Mouse (Mus musculus): ENCODE results near the gene Trak2.
A peak's percentile ranks its signal among the peaks of the same experiment; 100 is the strongest.
"Not testable (repeated sequence)": the region's sequence is repeated elsewhere in the genome, so short reads cannot be mapped to it uniquely, and the experiment has no call there.

The Trak2 gene

DNA sequence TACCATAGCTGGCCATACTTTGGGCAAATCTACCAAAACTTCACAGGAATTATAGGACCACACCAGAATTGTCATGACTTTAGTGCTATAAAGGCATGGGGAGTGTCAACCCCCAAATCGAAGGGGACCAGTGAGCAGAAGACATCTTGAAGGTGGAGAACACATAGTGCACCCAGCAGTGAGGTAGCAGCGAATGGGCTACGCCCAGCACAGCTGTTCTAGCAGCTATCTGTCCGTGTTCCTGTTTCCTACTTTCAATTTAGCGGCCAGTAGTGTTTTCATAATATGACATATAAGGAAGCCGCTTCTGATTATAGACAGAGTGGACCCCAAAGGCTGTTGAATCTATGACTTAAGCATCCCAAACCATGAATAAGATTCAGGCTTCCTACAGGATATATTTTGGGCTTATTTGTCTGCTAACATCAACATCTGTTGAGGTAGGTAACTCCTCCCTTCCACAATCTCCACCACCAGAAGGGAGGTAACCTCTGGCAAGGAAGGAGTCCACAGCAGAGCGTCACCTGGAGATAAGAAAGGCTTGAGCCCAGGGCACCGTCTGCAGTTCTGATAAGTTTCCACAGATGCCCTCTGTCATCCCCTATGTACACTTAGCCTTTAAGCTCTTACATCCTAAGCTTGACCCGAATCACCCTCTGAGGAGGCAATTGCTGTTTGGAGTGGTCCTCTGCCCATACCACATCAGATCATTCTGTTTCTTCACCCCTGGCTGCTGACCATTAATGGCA is 19.4 kb downstream of the Trak2 start:
- DNase-seq (ENCODE audit: low read depth): peak; percentile 45

GRCm38 (mm10) chr1:58952997-58953396 is 20.2 kb downstream of the Trak2 start:
- no peak for DNase-seq (ENCODE audit: low read depth)

GRCm38 (mm10) chr1:58952526-58952925 is 20.7 kb downstream of the Trak2 start:
- no peak for DNase-seq (ENCODE audit: low read depth)

GRCm38 (mm10) chr1:58951841-58952240 is 21.4 kb downstream of the Trak2 start:
- no peak for DNase-seq (ENCODE audit: low read depth)

GRCm38 (mm10) chr1:58950899-58951648 is 22.2 kb downstream of the Trak2 start:
- DNase-seq (ENCODE audit: low read depth): no peak

DNA sequence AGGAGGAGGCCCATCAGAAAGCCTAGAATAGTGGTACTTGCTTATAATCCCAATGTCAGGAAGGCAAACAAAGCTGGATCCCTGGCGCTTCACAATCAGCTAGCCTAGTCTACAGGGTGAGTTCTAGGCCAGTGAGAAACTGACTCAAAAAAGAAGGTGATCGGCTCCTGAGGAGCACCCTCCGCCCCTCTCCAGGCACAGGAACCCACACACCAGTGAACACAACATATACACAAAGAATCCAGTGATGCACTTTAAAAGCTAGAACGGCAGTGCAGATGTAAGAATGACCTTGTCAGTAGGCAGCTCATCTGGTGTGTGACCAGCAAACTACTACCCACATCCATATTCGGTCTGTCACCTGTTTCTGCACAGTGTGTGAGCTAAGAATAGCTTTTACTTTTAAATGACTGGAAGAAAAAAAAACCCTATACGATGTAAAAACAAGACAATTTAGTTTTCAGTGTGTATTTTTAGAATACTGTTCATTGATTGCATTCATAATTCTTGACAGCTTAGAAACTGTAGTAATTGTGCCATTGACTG is 23.6 kb downstream of the Trak2 start:
- no peak for DNase-seq (ENCODE audit: low read depth)

DNA sequence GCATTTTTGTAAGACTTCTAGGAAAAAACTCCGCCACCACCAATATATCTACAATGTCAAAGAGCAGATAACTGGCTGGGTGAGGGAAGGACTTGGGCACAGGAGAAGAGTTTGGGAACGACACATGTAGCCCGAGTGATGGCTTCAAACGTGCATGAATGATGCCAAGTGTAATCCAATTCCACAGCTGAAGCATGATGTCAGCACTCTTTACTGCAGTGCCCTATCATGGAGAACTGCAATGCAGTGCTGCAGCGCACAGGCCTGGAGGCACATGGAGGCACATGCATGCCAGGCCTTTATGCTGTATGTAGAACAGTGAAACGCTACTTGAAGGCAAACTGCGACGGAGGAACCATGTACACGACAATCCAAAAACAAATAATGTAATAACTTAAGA is 26.5 kb downstream of the Trak2 start:
- DNase-seq (ENCODE audit: low read depth): no peak

DNA sequence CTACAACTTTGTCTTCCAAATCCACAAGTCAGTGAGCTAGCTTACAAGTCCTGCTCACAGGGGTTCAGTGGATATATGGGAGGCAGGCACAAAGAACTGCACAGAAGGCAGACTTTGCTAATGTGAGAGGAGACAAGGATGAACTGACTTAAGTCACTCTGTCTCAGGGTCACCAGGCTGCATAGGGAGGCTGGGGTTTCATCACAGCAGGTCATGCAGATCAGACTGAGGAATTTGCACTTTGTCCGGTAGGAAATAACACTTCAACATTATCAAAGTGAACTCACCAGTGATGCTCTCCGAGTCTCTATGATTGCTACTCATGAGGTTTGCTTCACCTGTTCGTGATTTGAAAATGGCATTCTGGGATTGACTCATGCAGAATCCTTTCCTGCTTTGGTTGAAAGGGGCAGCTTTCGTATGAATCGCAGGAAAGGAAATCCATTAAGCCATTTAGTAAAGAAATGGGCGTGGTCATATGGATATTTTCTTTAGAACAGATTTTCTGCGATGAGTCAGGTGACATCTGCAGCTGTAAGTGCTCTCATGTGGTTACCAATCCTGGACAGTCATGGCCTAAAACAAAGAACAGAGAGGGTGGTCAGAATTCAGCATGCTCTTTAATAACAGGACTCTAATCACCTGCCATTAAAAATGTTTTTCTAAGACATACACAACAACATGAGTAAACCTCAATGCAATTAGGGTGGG is 27.1 kb downstream of the Trak2 start:
- DNase-seq (ENCODE audit: low read depth): no peak

GRCm38 (mm10) chr1:58945523-58945922 is 27.7 kb downstream of the Trak2 start:
- DNase-seq (ENCODE audit: low read depth): no peak

DNA sequence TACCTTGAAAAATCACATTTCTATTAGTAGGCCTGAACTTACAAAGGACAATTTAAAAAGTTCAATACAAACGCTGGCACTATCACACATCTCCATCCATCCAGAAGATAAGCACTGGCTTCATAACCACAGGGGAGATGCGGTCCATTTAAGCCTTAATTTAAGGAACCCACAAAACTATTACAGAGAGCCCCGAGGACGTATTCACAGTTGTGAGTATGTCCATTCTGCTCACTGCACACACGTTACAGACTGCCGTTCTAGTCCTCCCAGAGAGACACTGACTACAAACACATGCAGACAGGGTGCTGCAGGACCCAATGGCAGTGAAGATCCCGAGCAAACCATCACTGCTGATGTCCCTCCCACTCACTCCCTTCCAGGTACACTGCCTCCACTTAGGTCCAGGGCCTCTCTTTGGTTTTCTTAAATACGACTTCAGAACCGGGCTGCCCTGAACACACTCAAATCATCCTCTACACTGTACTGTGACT is 35.6 kb downstream of the Trak2 start:
- DNase-seq (ENCODE audit: low read depth): no peak

GRCm38 (mm10) chr1:58936746-58937605 is 36.3 kb downstream of the Trak2 start:
- DNase-seq (ENCODE audit: low read depth): no peak

GRCm38 (mm10) chr1:58926664-58927063 is 46.6 kb downstream of the Trak2 start:
- no peak for DNase-seq (ENCODE audit: low read depth)

DNA sequence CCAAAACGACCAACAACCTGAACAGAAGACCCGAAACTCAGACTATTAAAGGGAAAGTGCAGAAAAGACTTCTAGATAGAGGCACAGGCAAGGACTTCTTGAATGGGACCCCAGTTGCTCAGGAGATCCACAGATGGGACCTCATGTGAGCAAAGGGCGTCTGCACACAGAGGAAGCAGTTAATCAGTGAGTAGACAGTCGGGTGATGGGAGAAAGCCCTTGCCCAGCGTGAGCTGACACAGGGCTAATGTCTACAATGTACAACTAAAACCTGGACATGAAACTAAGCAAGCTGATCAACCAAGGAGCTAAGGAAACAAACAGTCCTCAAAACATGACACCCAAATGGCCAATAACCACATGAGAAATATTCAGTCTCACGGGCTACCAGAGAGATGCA is 55.7 kb downstream of the Trak2 start:
- no peak for DNase-seq (ENCODE audit: low read depth)

DNA sequence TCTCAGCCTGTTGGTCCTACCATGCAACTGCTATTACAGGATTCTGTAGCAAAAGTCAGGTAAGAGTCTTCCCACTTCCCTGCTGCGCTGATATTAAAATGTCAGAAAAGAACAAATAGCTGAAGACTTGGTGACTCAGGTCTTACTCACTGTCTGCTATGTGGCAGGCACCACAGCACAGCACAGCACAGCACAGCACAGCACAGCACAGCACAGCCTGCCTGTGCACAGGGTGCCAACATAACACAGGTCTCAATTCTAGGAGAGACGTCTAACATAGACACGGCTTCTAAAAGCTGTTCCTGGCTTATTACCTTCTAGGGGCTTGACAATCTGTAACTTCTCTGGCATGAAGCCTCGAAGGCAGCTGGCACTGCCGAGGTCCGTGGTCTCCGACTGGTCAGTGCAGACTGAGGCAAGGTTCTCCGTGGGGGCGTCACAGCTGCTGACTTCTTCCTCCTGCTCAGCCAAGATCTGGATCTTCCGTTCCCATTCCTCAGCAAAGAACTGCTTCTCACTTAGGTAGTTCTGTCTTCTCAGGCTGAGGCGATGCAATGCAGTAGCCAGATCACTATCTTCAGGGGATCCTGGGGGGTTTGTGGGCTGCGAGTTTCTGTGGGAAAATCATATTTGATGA is 63.5 kb downstream of the Trak2 start:
- DNase-seq (ENCODE audit: low read depth): no peak

DNA sequence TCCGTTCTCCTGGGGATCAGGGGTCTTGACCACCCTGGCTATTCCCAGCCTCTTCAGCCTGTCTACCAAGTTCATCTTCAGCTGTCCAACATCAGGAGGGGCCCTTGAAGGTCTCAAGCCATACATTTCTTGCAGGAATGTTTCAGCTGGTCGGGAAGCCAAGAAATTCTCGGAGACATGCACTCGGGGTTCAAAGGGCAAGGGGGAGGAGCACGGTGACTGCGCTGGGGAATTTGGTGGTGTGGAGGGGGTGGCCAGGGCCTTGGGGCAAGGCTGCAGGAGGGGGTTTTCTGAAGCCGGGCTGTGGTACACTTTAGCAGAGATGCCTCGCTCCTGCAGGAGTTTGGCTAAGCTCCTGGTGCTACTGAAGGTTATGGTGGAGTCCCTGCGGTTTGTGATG is 69.5 kb downstream of the Trak2 start:
- no peak for DNase-seq (ENCODE audit: low read depth)

- peak; percentile 80 for DNase-seq (ENCODE audit: low read depth)
Observed at GRCm38 (mm10) chr1:58897561-58897960, 75.7 kb downstream of the Trak2 start.

DNA sequence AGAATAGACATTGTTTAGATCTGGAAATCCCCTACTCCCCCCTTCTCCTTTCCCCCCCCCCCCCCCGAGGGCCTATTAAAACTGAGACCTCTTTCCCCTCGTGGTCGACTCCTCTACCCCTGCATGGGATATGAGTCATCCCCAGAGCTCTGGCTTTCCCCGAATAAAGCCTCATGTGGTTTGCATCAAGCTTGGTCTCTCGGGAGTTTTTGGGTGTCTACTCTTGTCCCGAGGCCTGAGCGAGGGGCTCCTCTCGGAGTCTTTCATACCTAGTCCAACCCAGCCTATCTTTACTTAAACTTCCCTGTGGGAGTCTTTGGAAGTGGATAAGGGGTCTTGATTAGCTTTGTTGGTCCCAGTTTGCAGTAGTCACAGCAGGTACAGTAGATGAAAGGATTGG is 80.8 kb downstream of the Trak2 start:
- DNase-seq (ENCODE audit: low read depth): not testable (repeated sequence)

DNA sequence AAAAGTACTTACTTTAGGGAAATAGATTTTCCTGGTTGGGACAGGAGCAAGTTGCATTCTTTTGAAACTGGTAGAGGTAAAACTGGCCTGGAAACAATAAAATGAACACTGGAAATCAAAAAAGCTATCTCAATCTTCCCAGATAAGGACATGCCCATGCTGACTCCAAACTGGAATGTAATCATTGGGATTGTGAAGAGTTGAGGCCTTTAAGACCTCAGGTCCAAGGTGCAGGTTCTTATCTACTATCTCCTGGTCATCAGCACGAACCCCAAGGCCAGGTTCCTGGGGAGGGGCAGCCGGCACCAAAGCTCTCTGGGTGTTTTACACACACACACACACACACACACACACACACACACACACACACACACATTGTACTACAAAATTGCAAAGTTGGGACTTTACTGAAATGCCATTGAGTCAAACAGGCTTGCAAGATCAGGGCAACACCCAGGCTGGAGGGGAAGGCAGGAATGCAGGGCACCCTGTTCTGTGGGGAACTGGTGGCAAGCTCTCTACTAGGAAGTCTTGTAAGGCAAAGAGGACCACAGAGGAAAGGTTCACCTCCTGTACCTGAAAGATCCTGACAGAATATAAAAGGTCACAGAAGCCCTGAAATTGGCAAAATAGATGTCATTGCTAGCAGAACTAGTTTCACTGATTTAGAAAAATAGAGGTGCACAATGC is 81.6 kb downstream of the Trak2 start:
- not testable (repeated sequence) for DNase-seq (ENCODE audit: low read depth)

GRCm38 (mm10) chr1:58890697-58891290 is 82.4 kb downstream of the Trak2 start:
- not testable (repeated sequence) for DNase-seq (ENCODE audit: low read depth)

Measured in naive thymus-derived CD4-positive, alpha-beta T cell, adult 2 months (primary cell).